Mouse (Mus musculus) cerebellum, postnatal 10 days (tissue): ENCODE data around the gene Cib1.
A peak's percentile ranks its signal among the peaks of the same experiment; 100 is the strongest.

Experiments used
- DNase-seq, 2 experiments: peaks; one replicate each; pipeline ENCODE4 v3.0.0; 2021; ENCODE audit warnings: mixed read lengths in 2 of 2

Cib1 gene

GRCm38 (mm10) chr7:80232489-80233029, at the start of gene Cib1, which contains the start of gene Gdpgp1:
Gene Cib1, minus strand, starts transcription at chr7:80232813.
Gene Gdpgp1, plus strand, starts transcription at chr7:80232865.
- DNase-seq, result peak; percentile 94 to 96

DNA sequence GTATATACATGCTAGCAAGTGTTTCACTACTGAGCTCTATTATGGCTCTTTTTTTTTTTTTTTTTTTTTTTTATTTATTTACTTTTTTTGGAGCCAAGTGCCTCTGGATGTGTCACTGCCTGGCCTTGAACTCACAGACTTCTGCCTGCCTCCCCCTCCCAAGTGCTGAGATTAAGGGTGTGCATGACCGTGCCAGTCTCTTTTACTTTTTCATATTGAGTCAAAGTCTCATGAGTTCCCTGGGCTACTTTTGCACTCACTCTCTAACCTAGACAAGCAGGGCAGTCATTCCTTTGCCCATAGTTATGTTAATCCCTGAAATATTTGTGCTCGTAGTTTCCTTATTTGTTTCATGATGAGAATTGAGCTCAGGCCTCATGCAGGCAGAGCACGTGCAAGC, 49.0 kb upstream of the Cib1 start:
- no peak for DNase-seq

GRCm38 (mm10) chr7:80280998-80281397, 48.4 kb upstream of the Cib1 start:
- DNase-seq, result no peak

GRCm38 (mm10) chr7:80280032-80280431, 47.4 kb upstream of the Cib1 start:
- DNase-seq, result no peak

GRCm38 (mm10) chr7:80276374-80276773, 43.8 kb upstream of the Cib1 start:
- DNase-seq, result no peak

DNA sequence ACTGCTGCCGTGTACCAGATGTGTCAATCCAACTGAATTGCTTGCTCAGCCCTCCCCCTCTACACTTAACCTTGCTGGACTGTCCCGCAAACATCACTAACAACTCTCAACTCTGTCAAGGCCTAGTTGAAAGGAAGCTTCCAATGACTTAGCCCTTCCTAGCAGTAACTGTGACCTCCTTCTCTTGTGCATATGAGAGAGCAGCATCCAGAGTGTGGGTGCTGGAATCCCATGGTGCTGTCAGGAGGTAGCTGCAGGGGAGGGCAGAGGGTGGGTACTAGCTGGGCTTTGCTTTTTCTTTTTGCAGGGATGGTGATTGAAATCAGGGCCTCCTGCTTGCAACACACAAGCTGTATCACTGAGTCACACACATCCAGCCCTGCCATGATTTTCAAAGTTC, 40.8 kb upstream of the Cib1 start:
- no peak for DNase-seq

GRCm38 (mm10) chr7:80269751-80270255, 37.2 kb upstream of the Cib1 start:
- DNase-seq, result peak; percentile 71 to 82

DNA sequence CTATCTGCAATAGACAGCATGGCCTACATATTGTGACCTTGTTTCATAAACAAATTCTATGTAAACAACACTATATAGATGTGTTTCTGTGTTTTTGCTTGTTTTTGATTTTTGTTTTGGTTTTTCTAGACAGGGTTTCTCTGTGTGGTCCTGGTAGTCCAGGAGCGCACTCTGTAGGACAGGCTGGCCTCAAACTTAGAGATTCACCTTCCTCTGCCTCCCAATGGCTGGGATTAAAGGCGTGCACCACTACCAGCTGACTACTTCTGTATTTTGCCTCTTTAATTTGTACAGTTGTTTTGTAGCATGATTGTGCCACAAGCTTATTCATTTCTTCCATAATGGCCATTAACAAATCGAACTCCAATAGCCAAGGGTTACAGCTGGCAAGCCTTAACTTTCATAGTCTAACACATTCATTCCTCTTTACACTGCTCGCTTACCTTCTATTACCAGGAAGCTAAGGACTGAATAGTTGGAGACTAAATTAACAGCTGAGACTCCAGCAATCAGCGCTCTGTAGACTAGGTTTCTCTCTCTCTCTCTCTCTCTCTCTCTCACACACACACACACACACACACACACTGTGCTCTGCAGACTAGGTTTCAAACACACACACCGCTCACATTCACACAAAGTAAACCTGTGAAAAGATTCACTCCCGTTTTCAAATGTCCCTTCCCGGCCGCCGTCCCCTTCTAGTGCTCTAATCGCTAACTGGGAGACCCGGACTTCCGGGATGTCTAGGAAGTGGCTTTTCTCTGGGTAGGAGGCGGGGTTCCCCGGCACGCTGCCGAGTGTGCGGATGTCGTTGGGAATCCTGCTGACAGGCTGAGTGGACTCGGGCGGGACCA, 36.5 kb upstream of the Cib1 start, which contains the start of gene Vps33b:
Vps33b (plus strand) TSS at position 753 of the 854 bp plus-strand sequence.
- peak; percentile 99 to 100 for DNase-seq

DNA sequence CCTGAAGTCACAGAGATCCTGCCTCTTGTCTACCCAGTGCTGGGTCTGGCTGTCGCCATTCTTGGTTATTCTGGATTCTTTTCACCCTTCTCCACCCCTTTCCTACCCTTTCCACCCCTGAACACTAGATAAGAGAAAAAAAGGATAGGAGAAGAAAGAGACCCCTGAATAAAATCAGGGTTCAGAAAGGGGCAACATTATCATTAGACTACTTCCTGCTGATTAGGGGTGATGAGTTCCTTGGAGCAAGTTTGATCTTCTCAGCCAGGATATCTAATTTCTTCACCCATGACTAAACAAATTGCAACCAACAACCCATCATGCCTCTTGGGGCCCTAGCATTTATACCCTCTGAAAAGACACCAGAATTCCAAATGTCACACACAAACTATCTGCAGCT, 35.2 kb upstream of the Cib1 start:
- DNase-seq, result no peak

DNA sequence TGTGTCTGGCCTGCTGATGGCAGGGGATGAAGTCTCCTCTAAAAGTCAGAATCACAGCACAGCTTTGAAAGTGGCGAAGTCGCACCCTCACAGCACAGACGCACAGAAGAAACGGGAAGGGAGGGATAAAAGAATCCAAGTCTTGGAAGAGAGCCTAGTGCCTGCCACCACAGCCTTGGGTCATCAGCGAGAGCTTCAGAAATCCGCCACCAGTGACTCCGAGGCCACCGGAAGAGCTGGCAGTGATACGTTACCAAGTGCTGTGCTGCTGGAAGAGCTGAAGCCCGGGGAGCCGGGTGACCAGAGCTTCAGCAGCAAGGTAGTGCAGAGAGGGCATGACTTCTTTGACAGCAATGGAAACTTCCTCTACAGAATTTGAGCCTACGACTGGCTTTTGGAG, 32.0 kb upstream of the Cib1 start:
- DNase-seq, result no peak

GRCm38 (mm10) chr7:80261372-80261990, 28.9 kb upstream of the Cib1 start:
- no peak for DNase-seq

DNA sequence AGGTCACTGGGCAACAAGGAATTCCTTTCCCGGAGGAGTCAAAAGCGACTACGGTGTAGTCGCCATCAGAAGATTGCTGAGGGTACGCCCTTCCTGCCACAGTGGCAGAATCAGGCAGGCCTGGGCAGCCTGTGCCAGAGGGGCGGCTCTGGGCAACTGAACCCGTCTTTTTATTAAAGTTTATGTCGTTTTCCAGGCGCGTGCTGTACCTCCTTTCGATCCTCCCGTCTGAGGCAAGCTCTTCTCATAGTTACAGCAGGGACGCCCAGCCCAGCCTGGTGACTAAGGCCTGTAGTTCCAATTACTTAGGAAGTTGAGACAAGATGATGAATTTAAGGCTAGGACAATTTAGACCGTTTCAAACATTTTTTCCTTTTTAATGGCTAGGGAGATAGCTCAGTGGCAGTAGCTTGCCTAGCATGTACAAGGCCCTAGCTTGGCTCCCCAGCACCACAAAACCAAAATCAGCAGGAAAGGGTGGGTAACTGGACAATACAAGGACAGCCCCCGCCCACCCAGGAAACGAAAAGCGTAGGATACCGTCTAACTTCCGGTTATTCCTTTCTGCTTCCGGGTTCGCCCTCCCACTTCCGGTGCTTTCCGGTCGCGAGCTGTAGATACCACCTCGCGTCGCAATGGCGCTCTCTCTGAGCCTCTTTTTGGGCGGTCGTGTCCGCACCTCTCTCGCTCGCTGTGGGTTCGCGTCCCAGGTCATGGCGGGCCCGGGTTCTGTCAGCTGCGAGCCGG, 28.2 kb upstream of the Cib1 start, which contains the start of gene Ngrn:
Ngrn (plus strand) TSS at position 591 of the 747 bp plus-strand sequence.
- DNase-seq, result peak; percentile 92 to 93

- DNase-seq, result no peak
Observed at GRCm38 (mm10) chr7:80257706-80258105, 25.1 kb upstream of the Cib1 start.

GRCm38 (mm10) chr7:80255981-80256380, 23.4 kb upstream of the Cib1 start:
- no peak for DNase-seq

GRCm38 (mm10) chr7:80252886-80253285, 20.3 kb upstream of the Cib1 start:
- no peak for DNase-seq

DNA sequence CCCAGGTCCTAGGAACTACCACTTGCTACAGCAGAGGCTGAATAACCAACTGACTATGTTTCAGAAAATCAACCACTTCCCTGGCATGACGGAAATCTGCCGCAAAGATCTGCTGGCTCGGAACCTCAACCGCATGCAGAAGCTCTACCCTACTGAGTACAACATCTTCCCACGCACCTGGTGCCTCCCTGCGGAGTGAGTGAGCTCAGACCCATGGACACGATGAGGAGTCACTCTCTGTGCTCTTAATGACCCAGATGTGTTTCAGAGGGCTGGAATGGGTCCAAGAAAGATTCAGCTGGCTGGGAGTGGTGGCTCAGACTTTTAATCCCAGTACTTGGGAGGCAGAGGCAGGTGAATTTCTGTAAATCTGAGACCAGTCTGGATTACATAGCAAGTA, 19.8 kb upstream of the Cib1 start:
- no peak for DNase-seq

GRCm38 (mm10) chr7:80246859-80247258, 14.2 kb upstream of the Cib1 start:
- DNase-seq, result no peak

GRCm38 (mm10) chr7:80246148-80246721, 13.6 kb upstream of the Cib1 start, which contains the start of gene Ttll13:
Gene Ttll13, plus strand, starts transcription at chr7:80246376.
- peak; percentile 98 to 99 for DNase-seq

- DNase-seq, result no peak
Observed at GRCm38 (mm10) chr7:80244851-80245250, 12.2 kb upstream of the Cib1 start.

GRCm38 (mm10) chr7:80241661-80242060, 9.0 kb upstream of the Cib1 start:
- DNase-seq, result no peak

GRCm38 (mm10) chr7:80238542-80238941, 5.9 kb upstream of the Cib1 start:
- DNase-seq, result no peak

DNA sequence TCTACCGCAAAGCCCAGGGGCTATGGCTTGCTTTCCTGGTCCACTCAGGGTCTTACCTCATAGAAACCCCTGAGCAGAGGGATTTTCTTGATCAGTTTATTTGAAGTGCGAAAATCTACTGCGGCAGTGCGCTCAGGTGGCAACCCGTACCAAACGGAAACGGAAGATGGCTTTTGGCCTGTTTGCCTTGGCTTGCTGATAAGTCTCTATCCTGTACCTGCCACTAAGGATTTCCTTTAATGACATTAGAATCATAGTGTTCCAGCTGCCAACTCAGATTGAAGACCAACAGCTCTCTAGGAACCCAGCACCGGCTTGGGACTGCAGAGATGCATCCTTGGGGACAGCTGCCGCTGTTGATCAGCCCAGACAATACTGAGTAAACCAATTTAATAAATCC, 1.2 kb upstream of the Cib1 start:
- DNase-seq, result no peak
